Mouse (Mus musculus): ENCODE data around the gene Usp37. TPM values are rescaled to one million over a fixed set of nuclear protein-coding genes. Genes with fewer than 3 reads are reported as not detected.

Usp37 gene
- polyA plus RNA-seq, 2 experiments, result 14.2 to 30.3 TPM

DNA sequence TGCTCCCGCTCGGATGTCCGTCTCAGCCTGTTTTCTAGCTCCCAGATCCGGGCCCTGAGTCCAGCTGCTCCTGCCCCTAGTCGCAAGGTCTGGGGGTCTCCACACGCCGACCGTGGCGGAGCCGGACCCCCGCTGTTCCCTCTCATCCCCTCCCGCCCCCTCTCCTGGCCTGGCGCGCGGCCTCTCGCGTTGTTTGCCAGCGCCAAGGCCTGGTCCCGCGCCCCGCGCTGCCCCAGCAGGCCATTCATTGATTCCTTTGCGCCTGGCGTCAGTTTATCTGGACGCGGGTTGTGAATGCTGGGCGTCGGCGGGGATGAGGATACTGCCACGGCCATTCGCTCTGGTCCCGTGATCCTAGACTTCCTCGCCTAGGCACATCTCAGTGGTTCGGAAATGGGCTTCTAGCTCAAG is 37.6 kb downstream of the Usp37 start:
- Histone ChIP-seq H3K4me1 (ENCODE audit: control insufficient read depth, insufficient read depth, low read length) (peaks cover 18% of the 10 kb centered on the region), H3K27ac (replicated peaks; ENCODE audit: low read depth, low read length) (peak overlapping the region; percentile 86), H3K36me3 (ENCODE audit: control insufficient read depth, insufficient read depth, low read length) (peaks cover 5% of the 10 kb centered on the region; the same call in 1 of the 2 replicates), H3K4me2 (replicated peaks; ENCODE audit: low read depth, low read length, severe bottlenecking) (peak overlapping the region; percentile 54), H3K9me3 (ENCODE audit: control insufficient read depth, low read length) (no peaks in the 10 kb centered on the region), H3K27me3 (ENCODE audit: control insufficient read depth, insufficient read depth, low read length) (no peaks in the 10 kb centered on the region), H3K4me3 (replicated peaks; ENCODE audit: low read length) (peak overlapping the region; percentile 95), H3K9ac (ENCODE audit: low read depth, low read length, severe bottlenecking) (peak overlapping the region; percentile 91)
- WGBS, result 1% methylated on average over 28 of the region's 34 CpGs
- 0 out of 2 replicates have a peak, but pooled peaks have one; percentile 7 for ATAC-seq (ENCODE audit: low FRiP score, low read depth)
- peak; percentile 52 for DNase-seq (ENCODE audit: low spot score)
- no peak for TF ChIP-seq POLR2A (IDR thresholded peaks at IDR 0.05; ENCODE audit: borderline replicate concordance, extremely low read depth, insufficient read depth, insufficient read length)

DNA sequence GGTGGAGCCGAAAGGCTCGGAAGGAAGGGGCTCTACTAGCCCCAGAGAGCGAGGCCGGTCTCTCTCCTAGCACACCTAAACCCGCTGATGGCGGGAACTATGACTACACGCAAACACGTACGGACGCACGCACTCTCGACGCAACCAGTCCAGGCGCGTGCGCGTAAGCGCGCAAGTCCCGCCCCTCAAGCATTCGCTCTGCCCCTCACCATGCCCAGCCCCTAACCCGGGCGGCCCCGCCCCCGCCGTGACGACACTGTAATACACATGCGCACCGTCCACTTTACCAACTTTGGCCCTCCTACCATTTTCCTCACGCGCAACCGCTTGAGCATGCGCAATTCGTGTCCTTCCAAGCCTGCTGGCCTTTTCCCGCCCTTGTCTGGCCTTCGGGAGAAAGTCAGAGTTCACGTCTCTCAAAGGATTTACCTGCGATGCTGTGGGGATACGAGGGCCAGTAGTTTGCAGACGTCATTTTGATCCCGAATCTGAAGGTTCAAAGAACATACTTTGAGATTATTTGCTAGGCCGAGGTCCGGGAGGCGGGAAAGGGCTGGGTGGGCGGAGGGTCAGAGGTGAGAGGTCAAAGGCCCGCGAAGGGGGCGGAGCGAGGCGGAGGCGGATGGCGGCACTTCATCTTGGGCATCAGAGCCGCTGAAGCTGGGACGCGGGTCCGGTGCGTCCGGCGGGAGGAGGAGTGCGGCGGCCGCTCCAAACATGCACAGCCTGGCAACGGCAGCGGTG is 38.2 kb downstream of the Usp37 start, which contains the start of gene Cnot9:
TSS of gene Cnot9 (plus strand) at position 338 of the 744 bp plus-strand sequence.
- peak; percentile 20; the same call in 1 of the 2 replicates for TF ChIP-seq POLR2A (IDR thresholded peaks at IDR 0.05; ENCODE audit: borderline replicate concordance, extremely low read depth, insufficient read depth, insufficient read length)
- Histone ChIP-seq H3K9me3 (ENCODE audit: control insufficient read depth, low read length) (no peaks in the 10 kb centered on the region), H3K4me1 (ENCODE audit: control insufficient read depth, insufficient read depth, low read length) (peaks cover 18% of the 10 kb centered on the region), H3K4me2 (replicated peaks; ENCODE audit: low read depth, low read length, severe bottlenecking) (peak within 1 kb of the TSS; percentile 73), H3K36me3 (ENCODE audit: control insufficient read depth, insufficient read depth, low read length) (no peaks in the 10 kb centered on the region; the same call in 1 of the 2 replicates), H3K27ac (replicated peaks; ENCODE audit: low read depth, low read length) (peak within 1 kb of the TSS; percentile 86), H3K9ac (ENCODE audit: low read depth, low read length, severe bottlenecking) (peak within 1 kb of the TSS; percentile 91), H3K4me3 (replicated peaks; ENCODE audit: low read length) (peak within 1 kb of the TSS; percentile 95), H3K27me3 (ENCODE audit: control insufficient read depth, insufficient read depth, low read length) (no peaks in the 10 kb centered on the region)
- ATAC-seq (ENCODE audit: low FRiP score, low read depth), result peak; percentile 99
- WGBS, result under 1% methylated on average over 51 of the region's 64 CpGs
- peak; percentile 98 for DNase-seq (ENCODE audit: low spot score)

GRCm38 (mm10) chr1:74505393-74505720 is 38.7 kb downstream of the Usp37 start:
- Histone ChIP-seq H3K27me3 (ENCODE audit: control insufficient read depth, insufficient read depth, low read length) (no peaks in the 10 kb centered on the region), H3K4me1 (ENCODE audit: control insufficient read depth, insufficient read depth, low read length) (peaks cover 18% of the 10 kb centered on the region), H3K36me3 (ENCODE audit: control insufficient read depth, insufficient read depth, low read length) (no peaks in the 10 kb centered on the region; the same call in 1 of the 2 replicates), H3K4me2 (replicated peaks; ENCODE audit: low read depth, low read length, severe bottlenecking) (peak overlapping the region; percentile 73), H3K4me3 (replicated peaks; ENCODE audit: low read length) (peak overlapping the region; percentile 95), H3K27ac (replicated peaks; ENCODE audit: low read depth, low read length) (peak overlapping the region; percentile 86), H3K9me3 (ENCODE audit: control insufficient read depth, low read length) (no peaks in the 10 kb centered on the region), H3K9ac (ENCODE audit: low read depth, low read length, severe bottlenecking) (peak overlapping the region; percentile 91)
- DNase-seq (ENCODE audit: low spot score), result no peak
- TF ChIP-seq POLR2A (IDR thresholded peaks at IDR 0.05; ENCODE audit: borderline replicate concordance, extremely low read depth, insufficient read depth, insufficient read length), result peak; percentile 51; the same call in 1 of the 2 replicates
- WGBS, result under 1% methylated on average over 21 of the region's 22 CpGs
- ATAC-seq (ENCODE audit: low FRiP score, low read depth), result peak; percentile 58; the same call in 1 of the 2 replicates

DNA sequence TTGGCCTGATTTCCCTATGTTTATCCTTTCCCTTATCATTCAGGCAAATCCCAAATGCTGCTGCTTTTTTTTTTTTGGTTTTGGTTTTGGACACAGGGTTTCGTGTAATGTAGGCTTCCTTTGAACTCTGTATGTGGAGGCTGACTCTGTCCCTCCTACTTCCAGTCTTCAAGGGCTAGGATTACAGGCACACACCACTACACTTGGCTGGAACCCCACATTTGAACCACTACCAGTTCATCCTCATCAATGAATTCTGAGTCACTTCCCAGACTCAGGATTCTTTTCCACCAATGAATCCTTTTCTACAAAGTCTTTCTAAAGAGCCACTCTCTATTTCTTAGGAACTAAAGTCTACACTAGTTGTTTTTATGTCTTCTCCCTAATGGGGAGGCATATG is 43.0 kb downstream of the Usp37 start:
- TF ChIP-seq POLR2A (IDR thresholded peaks at IDR 0.05; ENCODE audit: borderline replicate concordance, extremely low read depth, insufficient read depth, insufficient read length), result no peak
- 80% methylated on average over 1 of the region's 1 CpGs for WGBS

GRCm38 (mm10) chr1:74485792-74486191 is 58.3 kb downstream of the Usp37 start:
- ATAC-seq (ENCODE audit: low FRiP score, low read depth), result no peak
- Histone ChIP-seq H3K9me3 (ENCODE audit: control insufficient read depth, low read length) (no peaks in the 10 kb centered on the region), H3K9ac (ENCODE audit: low read depth, low read length, severe bottlenecking) (no peak overlapping the region), H3K27me3 (ENCODE audit: control insufficient read depth, insufficient read depth, low read length) (no peaks in the 10 kb centered on the region), H3K27ac (replicated peaks; ENCODE audit: low read depth, low read length) (no peak overlapping the region), H3K4me3 (replicated peaks; ENCODE audit: low read length) (no peak overlapping the region), H3K36me3 (ENCODE audit: control insufficient read depth, insufficient read depth, low read length) (peaks cover 89% of the 10 kb centered on the region), H3K4me2 (replicated peaks; ENCODE audit: low read depth, low read length, severe bottlenecking) (no peak overlapping the region), H3K4me1 (ENCODE audit: control insufficient read depth, insufficient read depth, low read length) (no peaks in the 10 kb centered on the region)
- no peak for TF ChIP-seq POLR2A (IDR thresholded peaks at IDR 0.05; ENCODE audit: borderline replicate concordance, extremely low read depth, insufficient read depth, insufficient read length)
- DNase-seq (ENCODE audit: low spot score), result no peak
- 95% methylated on average over 5 of the region's 5 CpGs for WGBS

More for the DNA sequence above, 43.0 kb downstream of the Usp37 start:
- H3K4me3 ChIP-seq (replicated peaks; ENCODE audit: low read length), result no peak overlapping the region
- no peak overlapping the region for H3K27ac ChIP-seq (replicated peaks; ENCODE audit: low read depth, low read length)
- H3K27me3 ChIP-seq (ENCODE audit: control insufficient read depth, insufficient read depth, low read length), result no peaks in the 10 kb centered on the region
- peaks cover 7% of the 10 kb centered on the region for H3K4me1 ChIP-seq (ENCODE audit: control insufficient read depth, insufficient read depth, low read length)
- no peaks in the 10 kb centered on the region for H3K9me3 ChIP-seq (ENCODE audit: control insufficient read depth, low read length)
- ATAC-seq (ENCODE audit: low FRiP score, low read depth), result no peak
- no peak overlapping the region for H3K9ac ChIP-seq (ENCODE audit: low read depth, low read length, severe bottlenecking)
- no peak overlapping the region for H3K4me2 ChIP-seq (replicated peaks; ENCODE audit: low read depth, low read length, severe bottlenecking)
- DNase-seq (ENCODE audit: low spot score), result no peak
- peaks cover 17% of the 10 kb centered on the region for H3K36me3 ChIP-seq (ENCODE audit: control insufficient read depth, insufficient read depth, low read length)

Measured in limb, embryonic 14.5 days (tissue).